ENCODE assay signal across 8 mouse cellular contexts in genomic region chr4:117493905-117494851, GRCm38 (mm10). TPM values are rescaled to one million over a fixed set of nuclear protein-coding genes. Genes with fewer than 3 reads are reported as not detected.
DNase-seq lines count a peak whose midpoint lies in the region; ATAC-seq and TF ChIP-seq lines count a peak whose summit lies in the region.

No protein-coding gene starts in this region.

- peaks cover 8% of the 10 kb centered on the region; the same call in 1 of the 2 replicates for H3K27me3 ChIP-seq in thymus, adult 2 months (ENCODE audit: control insufficient read depth, insufficient read depth, low read length)
- peaks cover 80% of the 10 kb centered on the region for H3K27me3 ChIP-seq in heart, embryonic 15.5 days
- peaks cover 45% of the 10 kb centered on the region for H3K27me3 ChIP-seq in limb, embryonic 12.5 days

- peaks cover 30% of the 10 kb centered on the region for H3K4me1 ChIP-seq in thymus, adult 2 months (replicated peaks; ENCODE audit: control insufficient read depth, insufficient read depth, low read length)
- H3K4me1 ChIP-seq in heart, embryonic 15.5 days (replicated peaks) = peaks cover 35% of the 10 kb centered on the region
- H3K4me1 ChIP-seq in limb, embryonic 12.5 days (replicated peaks) = peaks cover 27% of the 10 kb centered on the region

- no peak overlapping the region for H3K27ac ChIP-seq in thymus, adult 2 months (ENCODE audit: control insufficient read depth, insufficient read depth, low read length)
- H3K27ac ChIP-seq in heart, embryonic 15.5 days = no peak overlapping the region
- H3K27ac ChIP-seq in limb, embryonic 12.5 days = peak overlapping the region; percentile 94

- H3K4me2 ChIP-seq in heart, embryonic 15.5 days = peak overlapping the region; percentile 98
- H3K4me2 ChIP-seq in limb, embryonic 12.5 days = peak overlapping the region; percentile 91

- ATAC-seq in heart, embryonic 15.5 days (replicated peaks; ENCODE audit: insufficient number of reproducible peaks, insufficient read depth, low FRiP score, low read depth) = no peak
- ATAC-seq in limb, embryonic 12.5 days (ENCODE audit: insufficient number of reproducible peaks, insufficient read depth, low FRiP score, low TSS enrichment, low read depth) = no peak

- no peaks in the 10 kb centered on the region for H3K36me3 ChIP-seq in thymus, adult 2 months (ENCODE audit: control insufficient read depth, insufficient read depth, low read length)
- H3K36me3 ChIP-seq in heart, embryonic 15.5 days = no peaks in the 10 kb centered on the region
- H3K36me3 ChIP-seq in limb, embryonic 12.5 days = peaks cover 9% of the 10 kb centered on the region; the same call in 1 of the 2 replicates

- peak overlapping the region; percentile 42 for H3K4me3 ChIP-seq in thymus, adult 2 months (ENCODE audit: control insufficient read depth, insufficient read depth, low read length)
- peak overlapping the region; percentile 57 for H3K4me3 ChIP-seq in heart, embryonic 15.5 days
- H3K4me3 ChIP-seq in limb, embryonic 12.5 days (replicated peaks) = peak overlapping the region; percentile 64

- no peaks in the 10 kb centered on the region for H3K9me3 ChIP-seq in heart, embryonic 15.5 days (replicated peaks)
- H3K9me3 ChIP-seq in limb, embryonic 12.5 days = no peaks in the 10 kb centered on the region

- TF ChIP-seq POLR2A in thymus, adult 2 months (IDR thresholded peaks at IDR 0.05; ENCODE audit: control insufficient read depth, extremely low read depth, insufficient read depth, low read length, poor library complexity) = no peak

- H3K9ac ChIP-seq in heart, embryonic 15.5 days = peak overlapping the region; percentile 54
- H3K9ac ChIP-seq in limb, embryonic 12.5 days (replicated peaks) = peak overlapping the region; percentile 87

- under 1% methylated on average over 71 of the region's 71 CpGs for WGBS in thymus, adult 2 months
- WGBS in heart, embryonic 15.5 days = under 1% methylated on average over 71 of the region's 71 CpGs
- WGBS in limb, embryonic 12.5 days = under 1% methylated on average over 71 of the region's 71 CpGs

- no peak for TF ChIP-seq CTCF in thymus, adult 2 months (IDR thresholded peaks at IDR 0.05; ENCODE audit: borderline replicate concordance, control insufficient read depth, extremely low read depth, insufficient read depth, low read length, poor library complexity)

- peak; percentile 6 for DNase-seq in cerebellum, adult 11 months
- DNase-seq in cerebellum, adult 9-10 months = no peak
- peak; percentile 52 for DNase-seq in thymus, adult 2 months
- no peak for DNase-seq in thymus, adult 18-20 months
- DNase-seq in neural tube, embryonic 10.5 days (ENCODE audit: extremely low spot score, low spot score) = peak; percentile 70
- no peak for DNase-seq in right cerebral cortex, postnatal 10 days (ENCODE audit: low spot score in 2 of 2)

RNA-seq across cellular contexts. Expression of gene Rnf220, which starts 2.7 kb away (rescaled TPM):
- 172 and 178 TPM in 2 replicates for polyA plus RNA-seq in thymus, adult 2 months (2012; rRNA removed)
- 34.1 and 51.6 TPM in 2 replicates for polyA plus RNA-seq in heart, embryonic 15.5 days (2015; fragmentation: Nextera tagmentation; extraction: Ambion mirVana)
- 112 and 119 TPM in 2 replicates for polyA plus RNA-seq in limb, embryonic 12.5 days (2016; fragmentation: Nextera tagmentation; extraction: Ambion mirVana)

RNA-seq across cellular contexts. Expression of gene Eri3, which starts 56.0 kb away (rescaled TPM):
- 72.4 and 89.9 TPM in 2 replicates for polyA plus RNA-seq in thymus, adult 2 months (2012; rRNA removed)
- polyA plus RNA-seq in heart, embryonic 15.5 days (2015; fragmentation: Nextera tagmentation; extraction: Ambion mirVana) = 104 and 115 TPM in 2 replicates
- polyA plus RNA-seq in limb, embryonic 12.5 days (2016; fragmentation: Nextera tagmentation; extraction: Ambion mirVana) = 161 and 166 TPM in 2 replicates

Comparison
In these comparisons a context has a peak if more than half of its experiments do, and no peak if none do; other contexts are left out.
1. DNase-seq: peak in cerebellum, adult 11 months (single experiment), thymus, adult 2 months (single experiment) and neural tube, embryonic 10.5 days (single experiment); none in cerebellum, adult 9-10 months (single experiment), thymus, adult 18-20 months (0 of 2) and right cerebral cortex, postnatal 10 days (0 of 2).
2. Peak in every context shown above with its lines, with median percentiles within 50 percentile points of each other: H3K4me3 ChIP-seq.